8 mouse cellular contexts compared by ENCODE assay signal in the genomic region with DNA sequence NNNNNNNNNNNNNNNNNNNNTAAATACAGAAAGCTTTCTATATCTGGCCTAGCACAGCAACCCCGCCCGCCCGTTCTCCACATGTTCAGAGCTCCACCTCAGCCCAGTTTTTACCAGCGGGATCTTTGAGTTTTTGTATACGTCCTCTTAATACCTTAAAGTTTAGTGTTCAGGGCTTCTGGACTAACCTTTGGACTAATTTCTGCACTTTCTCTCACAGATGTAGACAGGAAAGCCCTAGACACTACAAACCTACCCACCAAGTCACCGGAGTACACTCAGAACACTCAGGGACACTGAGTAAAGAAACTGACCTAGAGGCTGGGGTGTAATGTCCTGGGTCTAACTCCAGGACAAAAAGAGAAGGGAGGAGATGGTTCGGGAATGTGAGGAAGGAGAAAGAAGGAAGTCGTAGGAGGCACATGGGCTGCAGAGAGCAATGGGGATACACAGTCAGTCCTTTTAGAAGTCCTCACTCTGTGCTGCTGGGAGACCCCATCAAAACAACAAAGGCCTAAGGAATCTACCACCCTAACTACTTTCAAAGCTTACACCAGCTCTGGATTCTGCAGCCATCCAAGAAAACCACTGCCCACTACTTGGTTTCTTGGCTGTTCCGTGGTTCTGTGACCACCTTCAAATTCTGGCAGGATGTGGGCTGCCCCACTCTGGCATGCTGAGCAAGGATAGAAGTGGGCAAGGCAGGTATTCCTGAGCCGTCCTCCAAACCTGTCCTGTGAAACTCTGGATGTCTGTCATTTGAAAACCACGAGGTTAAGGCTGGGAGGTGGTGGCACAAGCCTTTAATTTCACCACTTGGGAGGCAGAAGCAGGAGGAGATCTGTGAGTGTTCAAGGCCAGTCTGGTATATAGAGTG. TPM values are rescaled to one million over a fixed set of nuclear protein-coding genes. Genes with fewer than 3 reads are reported as not detected.
DNase-seq lines count a peak whose midpoint lies in the region; ATAC-seq and TF ChIP-seq lines count a peak whose summit lies in the region.

No protein-coding gene starts in this region.

- no peak overlapping the region for H3K4me3 ChIP-seq in cerebellum, adult 2 months (replicated peaks; ENCODE audit: insufficient read depth, low read depth, low read length)
- H3K4me3 ChIP-seq in lung, embryonic 14.5 days (ENCODE audit: low read depth, low read length): peak overlapping the region; percentile 43; the same call in 1 of the 2 replicates
- no peak overlapping the region for H3K4me3 ChIP-seq in hindbrain, embryonic 15.5 days
- H3K4me3 ChIP-seq in neural tube, embryonic 12.5 days: no peak overlapping the region

- no peak for TF ChIP-seq CTCF in cerebellum, adult 2 months (IDR thresholded peaks at IDR 0.05; ENCODE audit: borderline replicate concordance, insufficient read depth, low read depth, low read length)
- no peak for TF ChIP-seq CTCF in lung, embryonic 14.5 days (IDR thresholded peaks at IDR 0.05; ENCODE audit: low read depth)

- ATAC-seq in cerebellum, adult (ENCODE audit: insufficient number of reproducible peaks, low FRiP score, low TSS enrichment): no peak
- ATAC-seq in lung, embryonic 14.5 days (ENCODE audit: insufficient read depth): no peak
- ATAC-seq in hindbrain, embryonic 15.5 days (ENCODE audit: low FRiP score, low read depth): no peak
- ATAC-seq in neural tube, embryonic 12.5 days (ENCODE audit: low FRiP score, low read depth): no peak

- peak overlapping the region; percentile 67 for H3K9ac ChIP-seq in lung, embryonic 14.5 days
- H3K9ac ChIP-seq in hindbrain, embryonic 15.5 days: no peak overlapping the region
- no peak overlapping the region for H3K9ac ChIP-seq in neural tube, embryonic 12.5 days

- 84% methylated on average over 11 of the region's 11 CpGs for WGBS in cerebellum, adult 2 months
- 68% methylated on average over 11 of the region's 11 CpGs for WGBS in lung, embryonic 14.5 days
- 82% methylated on average over 11 of the region's 11 CpGs for WGBS in hindbrain, embryonic 15.5 days
- 80% methylated on average over 11 of the region's 11 CpGs for WGBS in neural tube, embryonic 12.5 days

- DNase-seq in cerebellum, adult 2 months: no peak
- DNase-seq in lung, embryonic 14.5 days: no peak
- DNase-seq in lung, postnatal 25 days (ENCODE audit: low spot score): no peak
- DNase-seq in embryo, embryonic 10.5 days (ENCODE audit: low spot score): no peak
- DNase-seq in embryo, embryonic 10 days (ENCODE audit: low spot score): no peak

- peaks cover 15% of the 10 kb centered on the region; the same call in 1 of the 2 replicates for H3K4me1 ChIP-seq in cerebellum, adult 2 months (ENCODE audit: control insufficient read depth, insufficient read depth, low read length)
- peaks cover 24% of the 10 kb centered on the region for H3K4me1 ChIP-seq in lung, embryonic 14.5 days (ENCODE audit: insufficient read depth)
- peaks cover 18% of the 10 kb centered on the region for H3K4me1 ChIP-seq in hindbrain, embryonic 15.5 days (replicated peaks)
- H3K4me1 ChIP-seq in neural tube, embryonic 12.5 days: peaks cover 11% of the 10 kb centered on the region

- no peaks in the 10 kb centered on the region for H3K27me3 ChIP-seq in cerebellum, adult 2 months (ENCODE audit: control insufficient read depth, insufficient read depth, low read length)
- H3K27me3 ChIP-seq in lung, embryonic 14.5 days (ENCODE audit: insufficient read depth, low read length): no peaks in the 10 kb centered on the region
- no peaks in the 10 kb centered on the region for H3K27me3 ChIP-seq in hindbrain, embryonic 15.5 days
- H3K27me3 ChIP-seq in neural tube, embryonic 12.5 days (replicated peaks): no peaks in the 10 kb centered on the region

- H3K4me2 ChIP-seq in lung, embryonic 14.5 days: peak overlapping the region; percentile 91
- H3K4me2 ChIP-seq in hindbrain, embryonic 15.5 days: peak overlapping the region; percentile 57
- peak overlapping the region; percentile 74; the same call in 1 of the 2 replicates for H3K4me2 ChIP-seq in neural tube, embryonic 12.5 days (replicated peaks)

- TF ChIP-seq POLR2A in cerebellum, adult 2 months (IDR thresholded peaks at IDR 0.05; ENCODE audit: borderline replicate concordance, insufficient read depth, low read length): no peak

- H3K9me3 ChIP-seq in lung, embryonic 14.5 days (ENCODE audit: low read depth, low read length): no peaks in the 10 kb centered on the region
- no peaks in the 10 kb centered on the region for H3K9me3 ChIP-seq in hindbrain, embryonic 15.5 days
- no peaks in the 10 kb centered on the region for H3K9me3 ChIP-seq in neural tube, embryonic 12.5 days

- H3K27ac ChIP-seq in cerebellum, adult 2 months (ENCODE audit: insufficient read depth, low read length): 0 out of 2 replicates have a peak overlapping the region, but pooled peaks have one; percentile 19
- H3K27ac ChIP-seq in lung, embryonic 14.5 days (ENCODE audit: low read depth): peak overlapping the region; percentile 94
- H3K27ac ChIP-seq in hindbrain, embryonic 15.5 days (replicated peaks): no peak overlapping the region
- no peak overlapping the region for H3K27ac ChIP-seq in neural tube, embryonic 12.5 days

- H3K36me3 ChIP-seq in lung, embryonic 14.5 days (ENCODE audit: insufficient read depth): 0 out of 2 replicates have a peak, but pooled peaks cover 10% of the 10 kb centered on the region
- H3K36me3 ChIP-seq in hindbrain, embryonic 15.5 days: no peaks in the 10 kb centered on the region
- H3K36me3 ChIP-seq in neural tube, embryonic 12.5 days: no peaks in the 10 kb centered on the region

RNA-seq across cellular contexts. Expression of gene Lmna, which starts 15.8 kb away (rescaled TPM):
- polyA plus RNA-seq in cerebellum, adult 2 months (2012; rRNA removed): 51.4 and 57.1 TPM in 2 replicates
- 70.0 TPM in 2 replicates for polyA plus RNA-seq in lung, embryonic 14.5 days (2014; fragmentation: Nextera tagmentation; extraction: Ambion mirVana)
- polyA plus RNA-seq in hindbrain, embryonic 15.5 days (2015; fragmentation: Nextera tagmentation; extraction: Ambion mirVana): 52.2 and 53.4 TPM in 2 replicates
- polyA plus RNA-seq in neural tube, embryonic 12.5 days (2016; fragmentation: Nextera tagmentation; extraction: Ambion mirVana): 27.6 and 27.9 TPM in 2 replicates

RNA-seq across cellular contexts. Expression of gene Sema4a, which starts 33.0 kb away (rescaled TPM):
- 31.6 and 31.8 TPM in 2 replicates for polyA plus RNA-seq in cerebellum, adult 2 months (2012; rRNA removed)
- 2.8 TPM in 2 replicates for polyA plus RNA-seq in lung, embryonic 14.5 days (2014; fragmentation: Nextera tagmentation; extraction: Ambion mirVana)
- polyA plus RNA-seq in hindbrain, embryonic 15.5 days (2015; fragmentation: Nextera tagmentation; extraction: Ambion mirVana): 30.4 and 30.5 TPM in 2 replicates
- 13.6 and 15.3 TPM in 2 replicates for polyA plus RNA-seq in neural tube, embryonic 12.5 days (2016; fragmentation: Nextera tagmentation; extraction: Ambion mirVana)

RNA-seq across cellular contexts. Expression of gene Mex3a, which starts 38.3 kb away (rescaled TPM):
- polyA plus RNA-seq in cerebellum, adult 2 months (2012; rRNA removed): 1.2 and 1.3 TPM in 2 replicates
- polyA plus RNA-seq in lung, embryonic 14.5 days (2014; fragmentation: Nextera tagmentation; extraction: Ambion mirVana): 25.0 and 25.4 TPM in 2 replicates
- 26.4 and 28.6 TPM in 2 replicates for polyA plus RNA-seq in hindbrain, embryonic 15.5 days (2015; fragmentation: Nextera tagmentation; extraction: Ambion mirVana)
- 41.9 and 43.3 TPM in 2 replicates for polyA plus RNA-seq in neural tube, embryonic 12.5 days (2016; fragmentation: Nextera tagmentation; extraction: Ambion mirVana)

RNA-seq across cellular contexts. Expression of gene Rab25, which starts 54.2 kb away (rescaled TPM):
- 0.46 and 1.4 TPM in 2 replicates for polyA plus RNA-seq in cerebellum, adult 2 months (2012; rRNA removed)
- polyA plus RNA-seq in lung, embryonic 14.5 days (2014; fragmentation: Nextera tagmentation; extraction: Ambion mirVana): 21.3 and 22.1 TPM in 2 replicates
- polyA plus RNA-seq in hindbrain, embryonic 15.5 days (2015; fragmentation: Nextera tagmentation; extraction: Ambion mirVana): 0.23 TPM in 1 of 2 replicates, not detected in the other
- polyA plus RNA-seq in neural tube, embryonic 12.5 days (2016; fragmentation: Nextera tagmentation; extraction: Ambion mirVana): 0.29 and 0.57 TPM in 2 replicates

RNA-seq across cellular contexts. Expression of gene Lamtor2, which starts 58.9 kb away (rescaled TPM):
- polyA plus RNA-seq in cerebellum, adult 2 months (2012; rRNA removed): 143 and 159 TPM in 2 replicates
- polyA plus RNA-seq in lung, embryonic 14.5 days (2014; fragmentation: Nextera tagmentation; extraction: Ambion mirVana): 77.6 and 93.9 TPM in 2 replicates
- polyA plus RNA-seq in hindbrain, embryonic 15.5 days (2015; fragmentation: Nextera tagmentation; extraction: Ambion mirVana): 201 and 205 TPM in 2 replicates
- polyA plus RNA-seq in neural tube, embryonic 12.5 days (2016; fragmentation: Nextera tagmentation; extraction: Ambion mirVana): 143 and 145 TPM in 2 replicates

Comparison
In these comparisons a context has a peak if more than half of its experiments do, and no peak if none do; other contexts are left out.
1. H3K27ac ChIP-seq: peak in cerebellum, adult 2 months (single experiment) and lung, embryonic 14.5 days (single experiment); none in hindbrain, embryonic 15.5 days (single experiment) and neural tube, embryonic 12.5 days (single experiment).
2. RNA of gene Mex3a, which starts 38.3 kb away (polyA plus RNA-seq): 41.9 to 43.3 TPM in neural tube, embryonic 12.5 days, 26.4 to 28.6 TPM in hindbrain, embryonic 15.5 days and 25.0 to 25.4 TPM in lung, embryonic 14.5 days; 1.2 to 1.3 TPM in cerebellum, adult 2 months; every median in the first group is over 10 times any median in the second.
3. Peak in every context shown above with its lines, with median percentiles within 50 percentile points of each other: H3K4me2 ChIP-seq.